Mouse (Mus musculus) mesoderm, embryonic 11.5 days (tissue): ENCODE measurements at regions not wholly inside any gene's neighbourhood (a gene's known extent, or its start where the extent isn't known, plus 50 kb on each side); places are given as distances from the start of the nearest gene placed in this dataset.
A peak's percentile ranks its signal among the peaks of the same experiment; 100 is the strongest.

Experiments used
- DNase-seq: peaks from one replicate; pipeline ENCODE4 v3.0.0-alpha.2; 2012; ENCODE audit warnings: low read depth, low spot score

DNA sequence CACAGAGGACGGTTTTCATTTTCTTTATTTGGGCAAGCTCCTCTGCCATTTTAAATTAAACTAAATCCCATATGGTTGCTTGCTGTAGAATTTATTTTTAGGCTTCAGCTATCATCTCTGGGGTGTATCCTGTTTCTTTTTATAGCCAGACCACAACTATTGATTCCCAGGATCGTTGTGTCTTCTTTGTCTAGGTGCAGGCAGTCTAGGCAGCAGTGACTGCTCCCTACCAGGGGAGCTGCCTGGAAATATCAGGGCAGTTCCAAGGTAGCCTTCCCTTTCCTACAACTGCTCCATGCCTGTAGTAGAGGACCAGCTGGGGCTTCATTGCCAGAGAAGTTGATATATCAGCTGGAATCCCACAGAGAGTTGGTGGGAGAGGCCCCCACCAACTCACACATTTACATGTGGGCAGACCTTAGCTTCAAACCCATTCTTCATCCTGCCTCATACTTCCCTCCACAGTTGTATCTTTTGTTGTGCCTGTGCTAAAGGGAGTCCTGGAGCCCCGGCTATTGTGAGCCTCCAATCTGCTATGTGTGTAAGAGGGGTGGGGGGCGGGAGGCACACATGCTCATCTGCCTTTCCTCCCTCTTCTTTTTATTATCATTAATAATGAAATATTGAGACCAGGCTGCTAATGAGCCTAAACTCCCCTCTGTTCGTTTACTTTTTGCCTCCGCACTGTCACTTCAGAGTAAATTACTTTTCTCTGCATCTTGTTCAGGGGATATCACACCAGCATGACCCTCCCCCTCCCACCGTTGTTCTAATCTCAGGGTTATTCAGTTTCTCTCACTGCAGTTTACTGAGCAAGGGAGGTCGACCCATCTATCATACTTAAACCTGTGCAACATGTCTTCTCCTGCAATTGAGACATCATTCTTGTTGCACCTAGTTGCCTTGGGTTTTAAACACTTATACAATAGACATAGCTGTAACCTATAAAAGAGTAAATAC is 576.3 kb upstream of the Plxna2 start:
- DNase-seq, result peak; percentile 26

GRCm38 (mm10) chr1:194038711-194039110 is 579.3 kb upstream of the Plxna2 start:
- no peak for DNase-seq

DNA sequence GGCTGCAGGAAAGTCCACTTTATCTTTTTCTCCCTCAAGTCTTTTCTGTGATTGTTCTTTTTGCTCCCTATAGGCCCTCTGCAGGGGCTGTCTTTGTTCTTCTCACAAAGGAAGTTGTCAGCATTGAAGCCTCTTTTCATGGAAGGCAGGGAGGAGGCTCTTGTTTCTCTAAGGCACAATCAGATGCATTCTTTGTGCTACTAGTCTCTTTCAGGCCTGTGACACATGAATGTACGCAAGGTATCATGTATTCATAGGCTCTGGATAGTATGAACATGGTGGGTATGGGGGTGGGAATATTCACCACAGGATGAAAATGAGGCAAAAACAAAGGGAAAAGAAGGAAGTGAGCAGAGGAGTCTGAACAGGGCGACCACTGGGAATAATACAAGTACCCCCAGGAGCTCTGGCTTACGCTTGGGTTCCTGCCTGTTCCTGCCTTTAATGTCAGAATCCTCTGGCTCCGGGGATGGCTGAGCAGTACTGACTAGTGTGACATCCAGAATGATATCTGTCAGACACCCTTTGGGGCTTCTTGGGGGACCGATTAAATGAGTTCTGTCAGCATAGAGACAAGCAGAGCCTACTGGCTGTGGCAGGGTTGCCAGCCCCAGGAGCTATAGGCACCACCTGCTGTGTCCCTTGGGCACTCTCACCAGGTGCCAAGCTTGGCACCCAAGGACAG is 583.7 kb upstream of the Plxna2 start:
- peak; percentile 31 for DNase-seq

GRCm38 (mm10) chr1:194032603-194033002 is 585.4 kb upstream of the Plxna2 start:
- DNase-seq, result no peak

DNA sequence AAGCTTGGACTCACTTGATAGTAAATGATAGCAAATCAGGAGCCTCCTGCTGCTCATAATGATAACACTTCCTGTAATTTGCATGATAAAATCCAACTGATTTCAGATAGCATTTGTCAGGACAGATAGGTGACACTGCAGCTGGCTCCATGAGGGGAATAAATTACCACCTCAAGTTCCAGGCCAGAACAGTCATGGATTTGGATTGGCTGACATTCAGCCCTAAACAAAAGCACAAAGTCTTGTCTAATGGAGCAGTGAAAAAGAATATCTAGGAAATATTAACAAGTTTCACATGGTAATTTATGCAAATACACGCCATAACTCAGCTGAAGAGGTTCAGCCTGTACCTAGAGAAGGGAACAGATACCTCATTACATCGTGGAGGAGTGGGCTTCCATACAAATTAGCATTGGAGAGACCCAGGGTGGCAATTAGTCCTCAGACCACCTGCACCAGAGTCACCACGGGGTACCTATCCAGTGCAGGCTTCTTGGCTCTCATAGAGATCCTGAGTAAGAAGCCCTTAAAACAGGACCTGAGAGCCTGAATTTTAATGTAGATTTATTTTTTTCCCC is 587.3 kb upstream of the Plxna2 start:
- no peak for DNase-seq

- DNase-seq, result no peak
Measured at GRCm38 (mm10) chr1:194026958-194027692, 590.9 kb upstream of the Plxna2 start.

- DNase-seq, result no peak
Measured at GRCm38 (mm10) chr1:194026213-194026612, 591.8 kb upstream of the Plxna2 start.

DNA sequence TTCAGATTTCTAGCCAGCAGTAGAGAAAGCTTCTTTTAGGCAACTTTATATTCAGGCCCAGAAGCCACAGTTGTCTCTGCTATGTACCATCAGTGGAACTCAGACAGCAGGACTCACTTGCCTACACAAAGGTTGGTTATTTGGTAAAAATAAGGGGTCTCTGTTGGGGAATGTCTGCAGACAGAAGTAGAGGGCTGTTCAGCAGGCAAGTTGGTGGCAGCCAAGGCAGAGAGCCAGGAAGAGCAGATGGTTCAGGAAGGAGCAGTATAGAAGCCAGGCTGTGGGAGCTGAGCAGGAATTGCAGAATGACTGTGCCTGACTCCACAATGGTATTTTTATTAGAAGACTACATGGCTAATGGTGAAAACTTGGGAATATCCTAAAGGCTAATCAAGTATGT is 598.7 kb upstream of the Plxna2 start:
- no peak for DNase-seq

DNA sequence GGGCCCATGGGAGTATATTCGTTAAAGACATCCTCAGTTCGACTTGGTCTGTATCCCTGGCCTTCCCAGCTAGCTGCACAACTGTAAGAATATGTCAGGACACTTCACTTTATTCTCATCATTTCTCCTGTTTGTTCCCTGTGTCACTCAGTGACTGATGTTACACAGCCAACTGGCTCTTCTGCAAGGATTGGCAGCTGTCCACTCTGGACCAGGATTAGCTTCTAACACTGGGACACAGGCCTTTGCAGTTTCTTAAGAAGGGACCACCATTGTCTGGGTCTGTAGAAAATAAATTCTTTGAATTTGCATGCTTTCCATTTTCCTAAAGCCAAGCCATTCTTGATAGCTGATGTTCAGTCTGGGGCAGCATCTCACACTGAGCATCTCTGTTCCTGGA is 622.1 kb upstream of the Camk1g start:
- DNase-seq, result no peak

DNA sequence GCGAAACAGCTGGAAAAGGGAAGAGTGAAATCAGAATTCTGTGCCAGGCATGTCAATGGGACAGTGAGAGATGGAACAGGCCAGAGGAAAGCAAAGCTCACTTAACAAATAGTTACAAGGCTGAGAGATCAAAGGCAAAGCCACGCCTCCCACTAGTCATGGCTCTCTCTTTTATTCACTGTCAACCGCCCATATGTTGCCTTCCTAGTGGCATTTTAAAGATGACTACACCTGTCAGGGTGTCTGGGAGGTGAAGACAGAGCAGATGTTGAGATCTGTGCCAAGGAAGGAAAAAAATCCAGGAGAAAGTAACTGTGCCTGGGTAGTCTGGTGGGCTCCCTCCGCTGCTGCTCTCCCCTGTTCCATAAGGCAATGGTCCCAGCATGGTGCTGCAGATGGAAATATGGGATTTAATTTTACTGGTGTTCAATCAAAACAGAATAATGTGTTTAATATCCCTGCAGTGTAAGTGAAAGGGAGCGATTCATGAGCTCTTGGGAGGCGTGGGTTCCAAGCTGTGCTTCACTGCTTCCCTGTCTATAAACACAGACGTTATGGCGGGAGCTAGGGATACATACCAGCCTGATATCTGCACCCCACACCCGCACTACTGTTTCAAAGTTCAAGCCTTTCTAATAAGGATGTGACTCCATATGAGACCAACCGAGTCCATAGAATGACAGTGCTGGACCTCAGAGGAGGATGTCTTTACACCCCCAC is 620.0 kb upstream of the Camk1g start:
- DNase-seq, result peak; percentile 38

DNA sequence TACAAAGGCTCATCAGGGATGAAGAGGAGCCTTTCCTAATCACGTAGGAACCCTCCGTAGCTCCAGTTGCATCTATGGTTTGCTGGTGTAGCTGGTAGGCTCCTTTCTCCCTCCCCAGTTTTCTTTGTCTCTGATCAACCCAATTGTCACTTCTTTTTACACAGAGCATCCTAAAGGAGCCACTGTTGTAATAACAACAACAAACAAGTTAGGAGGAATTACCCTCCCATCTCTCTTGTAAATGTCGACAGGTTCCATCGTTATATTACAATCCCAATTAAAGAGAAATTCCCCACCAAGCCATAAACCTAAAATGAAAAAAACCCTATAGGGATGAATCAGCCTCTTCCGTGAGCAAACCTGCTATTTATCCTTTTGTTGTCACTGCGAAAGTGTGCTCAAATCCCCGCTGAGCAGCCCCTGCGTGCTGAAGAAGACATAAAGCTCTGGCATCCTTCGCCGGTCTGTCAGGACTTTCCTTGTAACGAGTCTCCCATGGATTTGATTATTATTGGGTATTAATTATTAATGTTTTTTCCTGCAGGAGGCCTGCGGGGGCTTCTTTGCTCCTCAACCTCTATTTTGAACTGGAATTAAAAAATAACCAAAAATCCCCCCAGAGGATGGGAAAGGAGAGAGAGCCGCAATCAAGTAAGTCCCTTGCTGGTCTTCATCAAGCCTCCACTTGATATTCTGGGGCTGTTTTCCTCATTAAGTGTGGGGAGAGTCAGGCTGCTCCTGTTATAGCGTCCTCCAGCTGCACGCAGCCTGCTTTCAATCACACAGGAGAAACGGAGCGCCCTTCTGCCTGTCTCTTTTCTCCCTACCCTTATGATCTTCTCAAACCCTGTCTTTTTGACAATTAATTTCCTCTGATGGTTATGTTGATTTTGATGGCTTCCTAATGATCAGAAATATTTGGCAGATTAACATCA is 619.1 kb upstream of the Camk1g start:
- DNase-seq, result peak; percentile 45

GRCm38 (mm10) chr1:193980571-193980970 is 610.5 kb upstream of the Camk1g start:
- DNase-seq, result no peak

DNA sequence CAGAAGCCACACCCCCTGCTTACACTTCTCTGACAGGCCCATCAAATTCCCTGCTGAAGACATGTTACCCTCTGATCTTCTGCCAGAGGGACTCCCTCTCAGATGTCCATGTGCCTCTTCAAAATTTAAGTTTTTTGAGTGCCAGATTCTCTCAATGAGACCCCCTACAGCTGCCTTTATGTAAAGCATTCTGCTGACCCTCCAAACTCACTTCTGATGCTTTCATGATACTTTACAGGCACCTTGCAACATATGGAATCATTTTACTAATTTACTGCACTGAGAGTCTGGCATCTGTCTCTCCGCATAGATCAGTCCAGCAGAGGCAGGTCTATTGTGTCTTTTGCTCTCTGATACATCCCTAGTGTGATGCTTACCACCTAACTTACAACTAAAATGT is 601.4 kb upstream of the Camk1g start:
- DNase-seq, result peak; percentile 21

GRCm38 (mm10) chr1:193969264-193969908 is 599.3 kb upstream of the Camk1g start:
- DNase-seq, result no peak

DNA sequence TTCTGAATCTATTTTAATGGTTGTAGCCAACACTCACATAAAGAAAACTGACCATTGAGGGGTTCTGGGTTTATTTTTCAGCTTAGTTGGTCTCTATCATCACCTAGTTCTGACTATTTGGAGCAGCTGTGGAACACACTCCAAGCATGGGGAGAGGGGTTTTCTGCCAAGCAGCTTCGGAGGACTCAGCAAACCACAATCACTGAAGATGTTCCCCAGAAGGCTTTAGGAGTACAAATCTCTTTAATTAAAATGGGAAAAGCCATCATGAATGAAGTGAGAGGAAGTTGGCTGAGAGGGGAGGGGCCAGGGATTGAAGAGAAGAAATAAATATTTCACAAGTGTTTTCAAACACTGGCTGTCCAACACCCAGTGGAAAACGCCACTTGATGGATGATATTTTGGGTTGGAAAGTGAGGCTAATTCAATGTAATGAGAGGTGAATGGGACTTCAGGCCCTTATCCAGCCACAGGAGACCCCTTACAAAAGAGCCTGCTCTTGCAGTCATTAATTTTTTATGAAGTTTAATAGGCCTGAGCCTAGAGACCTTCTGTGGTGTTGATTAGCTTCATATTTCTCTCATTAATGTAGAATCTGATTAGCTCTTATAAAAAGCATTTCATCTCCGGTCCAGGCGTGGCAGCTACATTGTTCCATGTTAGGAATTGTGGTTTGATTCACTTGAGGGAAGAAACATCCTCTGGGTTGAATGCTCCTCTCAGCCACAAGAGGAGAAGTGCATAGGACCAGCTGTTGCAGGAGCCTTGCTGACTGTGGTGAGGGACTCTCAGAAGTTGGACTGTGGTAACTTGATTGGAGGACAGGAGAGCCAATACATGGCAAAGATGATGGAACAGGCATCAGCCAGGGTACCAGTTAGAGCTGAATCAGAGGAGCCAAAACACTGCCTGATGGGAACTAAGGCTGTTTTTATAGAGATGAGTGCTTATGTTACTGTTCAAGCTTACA is 598.1 kb upstream of the Camk1g start:
- no peak for DNase-seq

GRCm38 (mm10) chr1:193966652-193967555 is 596.8 kb upstream of the Camk1g start:
- no peak for DNase-seq

DNA sequence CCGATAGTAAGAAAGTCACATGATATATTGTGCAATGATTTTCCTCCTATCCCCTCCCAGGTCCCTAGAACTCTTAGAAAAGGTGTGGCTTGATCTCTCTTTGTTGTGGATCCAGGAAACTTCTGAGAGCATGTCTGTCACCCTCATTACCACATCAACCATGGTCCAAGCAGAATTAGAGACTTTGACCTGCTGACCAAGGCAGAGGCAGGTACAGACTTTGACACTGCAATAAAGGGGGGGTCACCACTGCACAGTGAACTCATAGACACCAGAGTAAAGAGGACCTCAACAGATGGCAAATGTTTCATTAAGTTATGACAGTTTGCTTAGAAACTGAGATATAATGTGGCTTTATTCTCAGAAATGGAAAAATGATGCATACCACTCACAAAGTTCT is 595.2 kb upstream of the Camk1g start:
- DNase-seq, result no peak
